Mouse (Mus musculus) macrophage (primary cell): ENCODE data around the gene Cdc73. TPM values are rescaled to one million over a fixed set of nuclear protein-coding genes. Genes with fewer than 3 reads are reported as not detected.
"Not testable (repeated sequence)": the region's sequence is repeated elsewhere in the genome, so short reads cannot be mapped to it uniquely, and the experiment has no call there.

Experiments
- H3K27ac ChIP-seq: fragments of 350-480 bp; formaldehyde crosslinking; 2 replicates; pipeline ENCODE4 v1.9.0; 2021
- H3K36me3 ChIP-seq: fragments of 350-480 bp; formaldehyde crosslinking; 2 replicates; pipeline ENCODE4 v1.9.0; 2021; ENCODE audit errors: inconsistent target
- H3K4me3 ChIP-seq: fragments of 350-480 bp; formaldehyde crosslinking; 2 replicates; pipeline ENCODE4 v1.9.0; 2021; ENCODE audit errors: inconsistent target
- H3K79me2 ChIP-seq: fragments of 350-480 bp; formaldehyde crosslinking; 2 replicates; pipeline ENCODE4 v1.9.0; 2021; ENCODE audit errors: inconsistent target
- WGBS: methylation state at CpG from one replicate; pipeline ENCODE4 v1.1.7; 2026; ENCODE audit warnings: inconsistent platforms; ENCODE audit not compliant: missing documents; 5-methylcytosine and 5-hydroxymethylcytosine counted together
- polyA plus RNA-seq: library from polyadenylated mRNA; stranded (reverse); fragments of 250-400 nt; gene quantifications from 3 replicates; pipeline ENCODE4 v1.2.4, GENCODE M21; 2018; ENCODE audit warnings: inconsistent platforms
- total RNA-seq, 78 experiments: library from RNA; depleted of rRNA; stranded (reverse); fragments of 250-400 nt; gene quantifications; 1 replicate in 9 of 78; 2 replicates in 24 of 78; 3 replicates in 43 of 78; 4 replicates in 2 of 78; pipeline ENCODE4 v1.2.4; 2018; ENCODE audit warnings: inconsistent platforms in 56 of 78

The Cdc73 gene
- 100 to 1,000 TPM in 24 of 26 experiments, 10 to 100 TPM in 2; 97.4 to 149 (median 126) TPM for total RNA-seq (2018; cell fraction: chromatin; rRNA removed)
- 10 to 100 TPM; 25.3 to 42.6 (median 30.6) TPM for total RNA-seq (2018; cell fraction: cytosol; rRNA removed)
- total RNA-seq (2018; cell fraction: nucleus; rRNA removed): 100 to 1,000 TPM in 3 of 26 experiments, 10 to 100 TPM in 23; 36.4 to 122 (median 69.4) TPM
- polyA plus RNA-seq: 20.3 to 31.1 TPM (median 29.4 TPM) in 3 replicates

DNA sequence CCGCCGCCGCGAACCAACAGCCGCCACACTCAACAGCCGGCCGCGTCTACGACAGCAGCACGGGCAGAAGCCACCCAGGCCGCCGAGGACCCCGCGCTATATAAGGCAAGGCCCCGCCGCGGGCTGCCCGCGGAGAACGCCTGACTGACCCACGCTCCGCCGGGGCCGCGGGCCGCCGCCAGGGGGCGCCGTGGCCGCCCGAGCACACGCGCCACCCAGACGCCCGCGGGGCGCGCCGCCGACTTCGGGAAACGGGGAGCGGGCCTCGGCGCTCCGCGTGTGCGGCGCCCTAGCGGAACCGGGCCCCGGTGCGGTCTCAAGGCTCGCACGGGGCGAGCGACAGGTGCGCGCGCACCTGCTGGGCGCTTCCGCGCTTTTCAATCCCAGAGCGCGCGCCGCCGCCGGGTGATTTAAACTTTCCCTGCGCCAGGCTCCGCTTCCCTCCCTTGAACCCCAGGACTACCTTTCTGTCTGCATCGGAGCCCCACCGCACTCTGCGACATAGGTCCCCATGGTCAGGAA, at the start of gene Cdc73:
Cdc73 (minus strand) TSS at position 153 of the 522 bp plus-strand sequence.
- H3K79me2 ChIP-seq: peaks cover 45% of the 10 kb centered on the region
- WGBS: under 1% methylated on average over 28 of the region's 74 CpGs
- peak within 1 kb of the TSS; percentile 55 for H3K27ac ChIP-seq
- H3K4me3 ChIP-seq: peak within 1 kb of the TSS; percentile 96
- no peaks in the 10 kb centered on the region; the same call in 1 of the 2 replicates for H3K36me3 ChIP-seq

DNA sequence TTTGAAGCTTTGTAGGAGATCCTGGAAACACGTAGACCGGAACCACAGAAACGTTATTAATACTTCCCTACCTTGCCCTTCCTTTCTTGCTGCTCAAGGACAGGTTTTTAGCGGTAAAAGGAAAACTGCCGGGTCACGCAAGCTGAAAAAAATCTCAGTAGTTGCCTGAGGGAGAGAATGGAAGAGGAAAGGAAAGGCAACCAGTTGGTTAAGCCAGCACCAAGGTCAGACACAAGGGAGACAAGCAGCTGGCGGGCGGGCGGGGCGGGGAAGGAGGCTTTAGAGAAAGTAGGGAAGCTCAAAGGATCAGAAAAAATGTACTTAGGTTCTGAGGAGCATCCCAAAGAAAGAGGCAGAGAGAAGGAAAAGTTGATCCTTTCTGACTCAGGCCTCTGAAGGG, 43.2 kb upstream of the Cdc73 start:
- WGBS: 94% methylated on average over 9 of the region's 10 CpGs
- Histone ChIP-seq H3K27ac (no peak overlapping the region), H3K79me2 (no peaks in the 10 kb centered on the region; the same call in 1 of the 2 replicates), H3K36me3 (peaks cover 52% of the 10 kb centered on the region; the same call in 1 of the 2 replicates), H3K4me3 (no peak overlapping the region)

DNA sequence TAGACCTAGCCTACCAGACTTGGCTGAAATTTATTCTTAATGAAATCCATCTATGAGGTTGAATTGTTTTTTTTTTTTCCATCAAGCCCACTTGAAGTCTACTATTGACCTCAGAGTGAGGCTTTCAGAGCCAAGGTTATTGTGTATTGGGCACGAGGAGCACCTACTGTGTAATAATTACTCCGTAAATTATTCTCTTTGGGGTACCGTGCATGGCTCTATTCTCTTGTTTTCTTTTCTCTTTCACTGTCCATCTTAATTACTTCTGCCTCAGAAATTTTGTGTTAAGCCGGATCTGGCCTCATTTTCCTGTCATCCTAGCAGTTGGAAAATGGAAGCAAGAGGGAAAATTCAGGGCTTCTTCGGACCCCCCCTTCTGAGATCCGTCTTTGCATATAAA, 39.5 kb upstream of the Cdc73 start:
- H3K4me3 ChIP-seq: no peak overlapping the region
- H3K27ac ChIP-seq: no peak overlapping the region
- WGBS: 90% methylated on average over 6 of the region's 6 CpGs
- peaks cover 42% of the 10 kb centered on the region; the same call in 1 of the 2 replicates for H3K36me3 ChIP-seq
- no peaks in the 10 kb centered on the region; the same call in 1 of the 2 replicates for H3K79me2 ChIP-seq

DNA sequence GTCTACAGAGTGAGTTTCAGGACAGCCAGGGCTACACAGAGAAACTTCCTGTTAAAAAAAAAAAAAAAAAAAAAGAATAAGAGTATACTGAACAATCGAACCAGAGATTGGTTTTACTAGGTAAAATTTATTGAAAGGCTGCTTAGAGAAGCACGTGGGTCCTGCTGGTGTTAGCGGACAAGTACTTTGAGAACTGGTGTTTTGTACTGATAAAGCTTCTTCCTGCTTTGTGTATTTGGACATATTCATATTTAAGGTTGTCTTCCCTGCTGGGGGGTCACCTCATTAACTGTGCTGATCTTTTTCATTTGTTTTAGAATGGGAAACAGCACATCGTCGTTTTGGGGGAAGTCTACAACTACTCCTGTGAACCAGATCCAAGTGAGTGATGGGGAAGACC, 38.6 kb upstream of the Cdc73 start:
- 79% methylated on average over 5 of the region's 5 CpGs for WGBS
- Histone ChIP-seq H3K27ac (no peak overlapping the region), H3K4me3 (no peak overlapping the region), H3K79me2 (no peaks in the 10 kb centered on the region; the same call in 1 of the 2 replicates), H3K36me3 (peaks cover 33% of the 10 kb centered on the region; the same call in 1 of the 2 replicates)

DNA sequence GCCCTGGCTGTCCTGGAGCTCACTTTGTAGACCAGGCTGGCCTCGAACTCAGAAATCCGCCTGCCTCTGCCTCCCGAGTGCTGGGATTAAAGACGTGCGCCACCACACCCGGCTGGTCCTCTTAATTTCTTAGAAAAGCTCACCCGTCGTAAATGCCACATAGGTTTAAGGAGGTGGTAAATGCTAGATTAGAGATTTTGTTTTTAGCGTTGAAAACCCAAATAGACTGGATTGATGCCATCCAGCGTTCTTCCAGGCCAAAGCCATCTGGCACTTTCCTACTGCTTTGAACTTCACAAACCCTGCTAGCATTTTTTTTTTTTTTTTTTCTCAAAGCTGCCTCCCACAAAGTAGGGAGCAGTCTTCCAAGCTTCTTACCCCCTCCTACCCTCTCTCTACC, 37.9 kb upstream of the Cdc73 start:
- H3K79me2 ChIP-seq: no peaks in the 10 kb centered on the region; the same call in 1 of the 2 replicates
- no peak overlapping the region for H3K27ac ChIP-seq
- no peak overlapping the region for H3K4me3 ChIP-seq
- WGBS: 93% methylated on average over 8 of the region's 10 CpGs
- peaks cover 26% of the 10 kb centered on the region; the same call in 1 of the 2 replicates for H3K36me3 ChIP-seq

DNA sequence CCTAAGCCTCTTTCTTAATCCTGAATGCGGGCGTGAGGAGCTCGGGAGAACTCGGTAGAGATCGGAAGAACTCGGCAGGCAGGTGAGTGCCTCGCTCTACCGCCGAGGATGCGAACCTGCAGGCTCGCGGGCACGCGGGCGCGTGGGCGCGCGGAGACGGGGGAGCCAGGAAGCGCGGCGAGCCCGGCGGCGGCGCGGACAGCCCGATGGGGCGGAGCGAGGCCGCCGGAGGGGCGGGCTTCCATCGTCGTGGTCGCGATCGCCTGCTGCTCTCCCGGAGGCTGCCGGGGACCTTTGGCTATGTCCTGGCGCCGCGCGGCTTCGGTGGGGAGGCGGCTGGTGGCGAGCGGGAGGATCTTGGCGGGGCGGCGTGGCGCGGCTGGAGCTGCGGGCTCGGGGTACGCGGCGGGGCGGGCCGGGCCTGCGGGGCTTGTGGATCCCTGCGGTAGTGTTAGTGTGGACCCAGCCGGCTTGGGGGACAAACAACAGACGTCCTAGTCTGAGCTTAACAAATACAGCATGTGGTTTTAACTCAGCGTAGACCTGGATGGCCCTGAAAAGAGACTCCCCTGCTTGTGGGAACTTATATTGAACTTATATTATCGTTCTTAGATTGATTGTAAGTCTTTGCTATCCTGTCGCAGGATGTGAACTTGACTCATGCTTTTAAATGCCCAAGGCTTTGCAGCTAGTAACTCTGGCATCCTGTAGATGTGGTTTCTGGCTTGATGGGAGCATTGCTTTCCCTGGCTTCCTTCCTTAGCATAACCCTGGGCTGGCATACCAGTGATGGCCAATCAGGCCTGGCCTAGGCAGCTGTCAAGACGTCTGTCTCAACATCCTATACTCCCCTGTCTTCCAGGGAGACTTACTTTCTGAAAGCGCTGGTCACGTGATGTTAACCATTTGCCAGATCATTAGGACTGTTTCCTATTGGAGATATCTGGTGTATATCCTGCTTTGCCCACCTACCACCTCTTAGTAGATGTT, 37.0 kb upstream of the Cdc73 start:
- WGBS: under 1% methylated on average over 59 of the region's 71 CpGs
- Histone ChIP-seq H3K36me3 (peaks cover 16% of the 10 kb centered on the region; the same call in 1 of the 2 replicates), H3K27ac (no peak overlapping the region), H3K79me2 (no peaks in the 10 kb centered on the region; the same call in 1 of the 2 replicates), H3K4me3 (peak overlapping the region; percentile 63)

DNA sequence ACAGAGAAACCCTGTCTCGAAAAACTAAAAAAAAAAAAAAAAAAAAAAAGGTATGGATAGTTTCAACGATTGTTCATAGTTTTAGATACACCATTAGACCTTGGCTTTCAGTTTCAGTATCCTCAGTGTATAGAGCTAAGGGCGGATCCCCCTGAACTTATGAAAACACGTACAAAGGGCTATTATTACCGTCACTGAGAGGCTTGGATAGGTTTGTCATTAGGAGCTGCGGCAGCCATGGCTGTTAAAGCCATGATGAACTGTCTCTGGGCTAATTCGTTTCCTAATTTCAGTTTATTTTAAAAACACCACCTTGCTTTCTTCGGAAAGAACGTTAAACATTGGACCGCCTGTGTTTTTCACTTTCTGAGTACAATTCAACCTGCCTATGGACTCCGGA, 36.1 kb upstream of the Cdc73 start:
- Histone ChIP-seq H3K4me3 (peak overlapping the region; percentile 63), H3K79me2 (no peaks in the 10 kb centered on the region; the same call in 1 of the 2 replicates), H3K27ac (no peak overlapping the region), H3K36me3 (peaks cover 8% of the 10 kb centered on the region; the same call in 1 of the 2 replicates)
- 14% methylated on average over 11 of the region's 11 CpGs for WGBS

DNA sequence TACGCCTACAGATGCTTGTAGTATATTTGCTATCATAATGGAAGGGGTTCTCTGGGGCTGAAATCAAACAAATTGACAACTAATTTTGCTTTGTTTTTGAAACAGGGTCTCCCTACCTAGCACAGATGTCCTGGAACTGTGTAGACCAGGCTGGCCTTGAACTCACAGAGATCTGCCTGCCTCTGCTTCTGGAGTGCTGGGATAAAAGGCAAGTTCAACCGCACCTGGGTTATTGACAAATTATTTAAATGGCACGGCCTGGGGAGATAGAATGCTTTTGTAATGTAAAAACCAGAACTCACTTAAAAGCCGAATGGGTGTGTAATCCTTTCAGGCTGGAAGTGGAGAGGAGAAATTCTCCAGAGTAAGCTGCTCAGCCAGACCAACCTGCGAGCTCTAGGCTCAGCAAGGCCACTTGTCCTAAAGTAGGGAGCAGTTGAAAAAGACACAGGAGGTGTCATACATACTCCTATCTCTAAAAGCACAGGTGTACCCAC, 31.3 kb upstream of the Cdc73 start:
- no peaks in the 10 kb centered on the region for H3K79me2 ChIP-seq
- whole genome bisulfite sequencing: 89% methylated on average over 5 of the region's 5 CpGs
- no peak overlapping the region for H3K27ac ChIP-seq

DNA sequence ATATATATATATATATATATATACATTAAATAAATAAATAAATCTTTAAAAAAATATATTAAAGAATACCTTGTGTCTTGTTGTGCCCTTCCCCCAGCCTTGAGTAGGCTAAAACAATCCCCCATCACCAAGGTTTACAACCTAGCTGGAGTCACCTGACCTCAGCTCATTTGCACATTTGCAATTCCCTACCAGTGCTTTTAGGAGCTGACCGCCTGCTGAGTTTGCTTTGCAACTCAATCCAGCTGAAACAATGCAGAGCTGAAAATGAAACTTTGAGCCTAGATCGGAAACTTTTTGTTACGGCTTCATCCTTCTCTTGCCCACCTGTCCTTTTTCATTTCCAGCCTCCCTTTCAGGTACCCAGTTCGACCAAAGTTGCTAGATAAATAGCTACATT, 29.0 kb upstream of the Cdc73 start:
- Histone ChIP-seq H3K36me3 (no peaks in the 10 kb centered on the region), H3K27ac (no peak overlapping the region), H3K79me2 (no peaks in the 10 kb centered on the region), H3K4me3 (no peak overlapping the region)
- WGBS: 82% methylated on average over 4 of the region's 4 CpGs

More for the DNA sequence above, 31.3 kb upstream of the Cdc73 start:
- Histone ChIP-seq H3K4me3 (no peak overlapping the region), H3K36me3 (no peaks in the 10 kb centered on the region)

DNA sequence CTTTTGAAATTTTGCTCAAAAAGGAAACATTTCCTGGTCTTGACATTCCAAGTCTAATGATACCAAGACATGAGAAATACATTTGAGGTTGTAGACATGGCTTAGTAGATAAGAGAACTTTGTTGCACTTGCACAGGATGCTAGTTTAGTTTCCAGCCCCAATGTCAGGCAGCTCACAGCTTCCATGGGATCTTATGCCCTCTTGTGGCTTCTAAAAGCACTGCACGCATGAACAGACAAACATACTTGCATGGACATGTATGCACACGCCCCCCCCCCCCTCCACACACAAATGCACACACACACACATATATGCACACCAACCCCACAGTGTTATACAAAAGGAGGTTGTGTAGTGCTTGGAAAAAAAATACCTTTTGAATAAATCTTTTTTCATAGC, 28.2 kb upstream of the Cdc73 start:
- 84% methylated on average over 2 of the region's 2 CpGs for WGBS
- no peaks in the 10 kb centered on the region for H3K36me3 ChIP-seq
- H3K27ac ChIP-seq: no peak overlapping the region
- H3K79me2 ChIP-seq: no peaks in the 10 kb centered on the region
- no peak overlapping the region for H3K4me3 ChIP-seq

DNA sequence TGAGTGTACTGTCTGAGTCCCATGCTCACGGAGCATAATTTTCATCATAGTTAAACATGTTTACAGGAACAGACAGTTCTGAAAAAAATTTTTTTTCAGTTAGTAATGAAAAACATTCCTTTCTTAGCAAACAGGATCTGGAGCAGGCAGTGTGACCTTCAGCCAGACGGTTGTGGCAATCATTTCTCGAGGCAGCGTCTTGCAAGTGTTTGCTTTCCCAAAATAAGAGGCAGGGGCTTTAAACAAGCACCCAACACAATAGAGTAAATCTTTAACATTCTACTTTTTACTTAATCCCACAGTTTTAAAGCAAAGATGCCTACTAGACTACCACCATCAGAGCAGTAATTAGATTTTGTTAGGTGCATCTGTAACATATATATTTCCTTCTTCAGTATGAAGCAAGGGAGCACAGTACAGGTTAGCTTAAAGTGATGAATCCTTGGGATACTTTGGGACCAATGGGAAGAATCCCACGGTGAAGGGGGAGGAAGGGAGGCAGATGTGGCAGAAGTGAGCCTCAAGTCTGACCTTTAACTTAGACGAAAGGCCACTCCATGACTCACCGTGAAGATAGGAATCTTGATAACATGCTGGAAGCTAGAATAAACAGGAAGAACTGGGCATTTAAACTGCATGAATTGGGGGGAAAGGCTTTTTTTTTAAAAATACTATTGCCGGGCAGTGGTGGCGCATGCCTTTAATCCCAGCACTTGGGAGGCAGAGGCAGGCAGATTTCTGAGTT, 25.2 kb upstream of the Cdc73 start:
- WGBS: 78% methylated on average over 9 of the region's 9 CpGs
- H3K36me3 ChIP-seq: no peaks in the 10 kb centered on the region

DNA sequence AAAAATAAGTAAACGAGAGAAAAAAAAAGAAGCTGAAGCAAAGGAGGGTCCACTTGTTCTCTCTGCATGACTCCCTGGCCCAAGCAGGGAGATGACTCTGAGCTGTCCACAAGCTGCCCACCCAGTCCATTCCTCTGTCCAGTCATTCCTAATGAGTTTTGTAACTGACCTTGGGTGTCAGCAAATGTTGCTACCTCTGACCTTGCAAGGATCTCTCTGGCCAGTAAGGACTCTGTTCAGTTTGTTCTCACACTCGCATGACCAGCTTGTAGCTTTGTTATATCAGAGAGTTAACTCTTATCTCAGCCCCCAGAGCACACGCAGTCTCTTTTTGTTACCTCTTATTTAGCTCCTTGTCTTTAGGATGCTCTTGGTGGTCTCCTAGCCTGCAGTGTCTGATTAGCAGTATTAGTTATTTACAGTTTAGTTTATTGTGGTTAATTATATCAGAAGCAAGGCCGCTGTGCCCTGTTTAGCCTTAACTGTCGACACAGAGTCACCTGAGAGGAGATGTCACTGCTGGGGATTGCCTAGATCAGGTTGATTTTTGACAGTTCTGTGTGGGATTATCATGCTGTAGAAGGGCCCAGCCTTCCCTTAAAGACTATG, 21.9 kb upstream of the Cdc73 start:
- no peaks in the 10 kb centered on the region for H3K79me2 ChIP-seq
- no peaks in the 10 kb centered on the region for H3K36me3 ChIP-seq
- no peak overlapping the region for H3K27ac ChIP-seq
- 92% methylated on average over 4 of the region's 5 CpGs for WGBS
- no peak overlapping the region for H3K4me3 ChIP-seq

More for the DNA sequence above, 25.2 kb upstream of the Cdc73 start:
- Histone ChIP-seq H3K79me2 (no peaks in the 10 kb centered on the region), H3K4me3 (no peak overlapping the region), H3K27ac (no peak overlapping the region)

DNA sequence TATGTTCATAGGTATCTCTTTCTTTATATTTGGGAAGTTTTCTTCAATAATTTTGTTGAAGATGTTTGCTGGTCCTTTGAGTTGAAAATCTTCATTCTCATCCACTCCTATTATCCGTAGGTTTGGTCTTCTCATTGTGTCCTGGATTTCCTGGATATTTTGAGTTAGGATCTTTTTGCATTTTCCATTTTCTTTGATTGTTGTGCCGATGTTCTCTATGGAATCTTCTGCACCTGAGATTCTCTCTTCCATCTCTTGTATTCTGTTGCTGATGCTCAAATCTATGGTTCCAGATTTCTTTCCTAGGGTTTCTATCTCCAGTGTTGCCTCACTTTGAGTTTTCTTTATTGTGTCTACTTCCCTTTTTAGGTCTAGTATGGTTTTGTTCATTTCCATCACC, 13.3 kb upstream of the Cdc73 start, which contains the start of gene Glrx2:
Glrx2 (plus strand) TSS at position 301 of the 400 bp plus-strand sequence.
- H3K4me3 ChIP-seq, H3K79me2 ChIP-seq, H3K36me3 ChIP-seq, H3K27ac ChIP-seq: not testable (repeated sequence)
- WGBS: no CpG with 5 or more reads among the region's 2 CpGs
